20 mouse cellular contexts compared by ENCODE assay signal in the genomic region with DNA sequence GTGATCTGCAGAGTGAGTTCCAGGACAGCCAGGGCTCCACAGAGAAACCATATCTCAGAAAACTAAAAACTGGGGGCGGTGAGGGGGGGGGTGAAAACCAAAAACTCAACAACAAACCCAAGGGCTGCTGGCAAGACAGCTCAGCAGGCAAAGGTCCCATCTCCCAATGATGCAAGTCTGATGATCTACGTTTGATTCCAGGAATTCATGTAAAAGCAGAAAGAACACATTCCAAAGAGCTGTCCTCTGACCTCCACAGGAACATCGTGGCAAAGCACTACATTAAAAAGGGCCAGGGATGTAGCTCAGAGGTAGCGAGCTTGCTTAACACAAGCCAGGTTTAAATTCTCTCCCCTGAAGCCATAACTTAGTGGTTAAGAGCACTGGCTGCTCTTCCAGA. TPM values are rescaled to one million over a fixed set of nuclear protein-coding genes. Genes with fewer than 3 reads are reported as not detected.
DNase-seq lines count a peak whose midpoint lies in the region; ATAC-seq and TF ChIP-seq lines count a peak whose summit lies in the region.
"Had no signal": no experiment of that assay in that cellular context is flagged by ENCODE, and none has a peak within 500 bp of the region (broad histone marks: within the 10 kb centered on the region; RNA-seq: fewer than 3 reads in every experiment).

No protein-coding gene starts in this region.

- H3K27me3 ChIP-seq in liver, adult 2 months (ENCODE audit: control insufficient read depth, insufficient read depth, low read length) = no peaks in the 10 kb centered on the region
- no peaks in the 10 kb centered on the region for H3K27me3 ChIP-seq in liver, embryonic 11.5 days (replicated peaks; ENCODE audit: control insufficient read depth, insufficient read depth, low read length)
- no peaks in the 10 kb centered on the region for H3K27me3 ChIP-seq in testis, adult 2 months (ENCODE audit: control insufficient read depth, insufficient read depth, low read length)
- H3K27me3 ChIP-seq: hindbrain, embryonic 13.5 days; intestine, embryonic 15.5 days; limb, embryonic 15.5 days; midbrain, embryonic 12.5 days had no signal

- peak overlapping the region; percentile 16; the same call in 1 of the 2 replicates for H3K9ac ChIP-seq in liver, adult 2 months (ENCODE audit: low read depth, low read length)
- no peak overlapping the region for H3K9ac ChIP-seq in liver, embryonic 11.5 days (ENCODE audit: low read depth, low read length)
- H3K9ac ChIP-seq: intestine, embryonic 15.5 days; limb, embryonic 15.5 days; lung, embryonic 14.5 days; midbrain, embryonic 12.5 days had no signal

- peak; percentile 38 for DNase-seq in kidney, adult 18-20 months
- DNase-seq in kidney, postnatal 10 days = no peak
- DNase-seq in liver, adult 2 months (ENCODE audit: extremely low read depth, low read depth, low spot score) = peak; percentile 96
- no peak for DNase-seq in liver, embryonic 11.5 days (ENCODE audit: low spot score)
- DNase-seq in testis, postnatal 10 days (ENCODE audit: low spot score) = no peak
- DNase-seq in thymus, postnatal 4 days = no peak
- DNase-seq: cerebellum, adult 2 months; heart, postnatal 10 days; lung, embryonic 14.5 days; lung, postnatal 4 days; right cerebral cortex, adult 18-20 months; thymus, postnatal 14 days had no signal

- H3K4me2 ChIP-seq in liver, embryonic 11.5 days = no peak overlapping the region
- H3K4me2 ChIP-seq: heart, embryonic 11.5 days; hindbrain, embryonic 13.5 days; intestine, embryonic 15.5 days; limb, embryonic 15.5 days; lung, embryonic 14.5 days; midbrain, embryonic 12.5 days had no signal

- 19% methylated on average over 4 of the region's 4 CpGs for WGBS in liver, adult 2 months
- 70% methylated on average over 4 of the region's 4 CpGs for WGBS in liver, embryonic 11.5 days

- no peaks in the 10 kb centered on the region for H3K79me2 ChIP-seq in liver, adult 2 months (ENCODE audit: control insufficient read depth, insufficient read depth, low read length)

- TF ChIP-seq POLR2A in liver, adult 2 months (IDR thresholded peaks at IDR 0.05; ENCODE audit: extremely low read depth, insufficient read depth, low read length) = no peak
- TF ChIP-seq POLR2A in testis, adult 2 months (IDR thresholded peaks at IDR 0.05; ENCODE audit: control insufficient read depth, low read depth, low read length) = no peak

- H3K27ac ChIP-seq in liver, adult 2 months (replicated peaks; ENCODE audit: insufficient read depth, low read depth, low read length) = peak overlapping the region; percentile 97
- H3K27ac ChIP-seq in liver, embryonic 11.5 days (ENCODE audit: low read depth, low read length) = no peak overlapping the region
- peak overlapping the region; percentile 19; the same call in 1 of the 2 replicates for H3K27ac ChIP-seq in testis, adult 2 months (ENCODE audit: control insufficient read depth, insufficient read depth, low read depth, low read length)
- H3K27ac ChIP-seq: limb, embryonic 15.5 days; stomach, postnatal 0 days had no signal

- no peaks in the 10 kb centered on the region for H3K9me3 ChIP-seq in liver, embryonic 11.5 days (ENCODE audit: control insufficient read depth, low read length)
- H3K9me3 ChIP-seq: forebrain, embryonic 10.5 days; hindbrain, embryonic 13.5 days; intestine, embryonic 15.5 days; limb, embryonic 15.5 days; midbrain, embryonic 12.5 days had no signal

- ATAC-seq in liver, embryonic 11.5 days (replicated peaks; ENCODE audit: low FRiP score) = no peak

- H3K36me3 ChIP-seq in liver, adult 2 months (ENCODE audit: control insufficient read depth, insufficient read depth, low read length) = no peaks in the 10 kb centered on the region
- H3K36me3 ChIP-seq in liver, embryonic 11.5 days (ENCODE audit: control insufficient read depth, insufficient read depth, low read length) = no peaks in the 10 kb centered on the region
- H3K36me3 ChIP-seq in testis, adult 2 months (ENCODE audit: control insufficient read depth, insufficient read depth, low read length) = no peaks in the 10 kb centered on the region
- H3K36me3 ChIP-seq: forebrain, embryonic 10.5 days; hindbrain, embryonic 13.5 days; intestine, embryonic 15.5 days; limb, embryonic 15.5 days; midbrain, embryonic 12.5 days had no signal

- TF ChIP-seq CTCF in liver, adult 2 months (IDR thresholded peaks at IDR 0.05; ENCODE audit: low read depth, low read length) = no peak
- TF ChIP-seq CTCF in testis, adult 2 months (IDR thresholded peaks at IDR 0.05; ENCODE audit: control insufficient read depth, insufficient read depth, insufficient replicate concordance, low read depth, low read length) = no peak

- peaks cover 46% of the 10 kb centered on the region for H3K4me1 ChIP-seq in liver, adult 2 months (ENCODE audit: control insufficient read depth, insufficient read depth, low read length)
- H3K4me1 ChIP-seq in liver, embryonic 11.5 days (replicated peaks; ENCODE audit: control insufficient read depth, insufficient read depth, low read length) = 0 out of 2 replicates have a peak, but pooled peaks cover 9% of the 10 kb centered on the region
- peaks cover 2% of the 10 kb centered on the region; the same call in 1 of the 2 replicates for H3K4me1 ChIP-seq in testis, adult 2 months (ENCODE audit: control insufficient read depth, insufficient read depth, low read length)

- H3K4me3 ChIP-seq in liver, adult 2 months (ENCODE audit: insufficient read depth, low read depth, low read length) = no peak overlapping the region
- H3K4me3 ChIP-seq in liver, embryonic 11.5 days (ENCODE audit: low read depth, low read length) = no peak overlapping the region
- H3K4me3 ChIP-seq in testis, adult 2 months (ENCODE audit: control insufficient read depth, low read depth, low read length) = no peak overlapping the region
- H3K4me3 ChIP-seq: forebrain, embryonic 10.5 days; hindbrain, embryonic 13.5 days; intestine, embryonic 15.5 days; limb, embryonic 15.5 days; midbrain, embryonic 12.5 days had no signal

RNA-seq across cellular contexts. Expression of gene Poc1a, which starts 10.2 kb away (rescaled TPM):
- total RNA-seq in liver, adult 2 months (2014; rRNA removed) = 1.8 and 3.2 TPM in 2 replicates
- polyA plus RNA-seq in liver, adult 2 months (2012; rRNA removed) = 3.1 and 3.9 TPM in 2 replicates
- polyA plus RNA-seq in liver, embryonic 11.5 days (2014; fragmentation: Nextera tagmentation; extraction: Ambion mirVana) = 36.6 and 39.0 TPM in 2 replicates
- polyA plus RNA-seq in testis, adult 2 months (2012; rRNA removed) = 72.2 and 74.2 TPM in 2 replicates

RNA-seq across cellular contexts. Expression of gene Alas1, which starts 22.2 kb away (rescaled TPM):
- total RNA-seq in liver, adult 2 months (2014; rRNA removed) = 270 and 285 TPM in 2 replicates
- polyA plus RNA-seq in liver, adult 2 months (2012; rRNA removed) = 530 and 649 TPM in 2 replicates
- polyA plus RNA-seq in liver, embryonic 11.5 days (2014; fragmentation: Nextera tagmentation; extraction: Ambion mirVana) = 57.4 and 67.9 TPM in 2 replicates
- 123 and 139 TPM in 2 replicates for polyA plus RNA-seq in testis, adult 2 months (2012; rRNA removed)

RNA-seq across cellular contexts. Expression of gene Tlr9, which starts 48.3 kb away (rescaled TPM):
- 0.18 and 0.27 TPM in 2 replicates for total RNA-seq in liver, adult 2 months (2014; rRNA removed)
- 0.37 and 0.61 TPM in 2 replicates for polyA plus RNA-seq in liver, adult 2 months (2012; rRNA removed)
- not detected in 2 replicates for polyA plus RNA-seq in liver, embryonic 11.5 days (2014; fragmentation: Nextera tagmentation; extraction: Ambion mirVana)
- polyA plus RNA-seq in testis, adult 2 months (2012; rRNA removed) = 2.6 and 2.7 TPM in 2 replicates
- polyA plus RNA-seq: forebrain, embryonic 10.5 days; heart, embryonic 11.5 days; midbrain, embryonic 12.5 days had no signal

Comparison
In these comparisons a context has a peak if more than half of its experiments do, and no peak if none do; other contexts are left out.
1. DNase-seq: peak in kidney, adult 18-20 months (single experiment) and liver, adult 2 months (single experiment); none in kidney, postnatal 10 days (single experiment), liver, embryonic 11.5 days (single experiment), testis, postnatal 10 days (single experiment) and thymus, postnatal 4 days (single experiment).